Mouse (Mus musculus) mouse embryonic stem cell (cell line): ENCODE results near the gene Sptb.

ENCODE experiments used
- in situ Hi-C, 2 experiments: fragments of 300-500 bp; cut with MboI; formaldehyde crosslinking; loops; 1 replicate in 1 of 2; 3 replicates in 1 of 2; pipeline ENCODE4 v1.14.3; 2019 to 2020; ENCODE audit warnings: low sequenced_read_pairs in 2 of 2, low pct_unique_long_range_greater_than_20kb in 1 of 2, mixed read lengths in 1 of 2; ENCODE audit not compliant: unreplicated experiment in 1 of 2

Gene Sptb

GRCm38 (mm10) chr12:76556187-76556586 is 154.2 kb downstream of the Sptb start:
- in situ Hi-C loops = no loop called here

- in situ Hi-C loops = no loop called here
These were observed 155.4 kb downstream of the Sptb start for GRCm38 (mm10) chr12:76554871-76555386.

GRCm38 (mm10) chr12:76554392-76554791 is 156.0 kb downstream of the Sptb start:
- in situ Hi-C loops = no loop called here

GRCm38 (mm10) chr12:76553917-76554316 is 156.4 kb downstream of the Sptb start:
- in situ Hi-C loops = no loop called here

DNA sequence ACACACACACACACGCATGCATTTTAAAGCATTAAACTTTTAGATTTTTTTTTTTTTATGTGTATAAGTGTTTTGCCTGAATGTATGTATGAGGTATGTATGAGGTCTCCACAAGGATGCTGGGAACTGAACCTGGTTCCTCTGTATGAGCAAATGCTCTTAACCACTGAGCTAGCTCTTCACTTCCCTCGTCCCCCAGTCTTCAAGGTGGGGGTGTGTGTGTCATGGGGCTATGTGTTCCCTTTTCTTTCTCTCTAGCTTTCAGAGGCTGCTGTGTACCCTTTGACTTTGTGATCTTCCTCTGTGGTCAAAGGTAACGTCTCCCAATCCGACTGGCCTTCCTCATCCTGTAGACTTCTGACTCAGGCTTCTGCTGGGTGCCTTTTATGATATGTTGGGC is 157.4 kb downstream of the Sptb start:
- in situ Hi-C loops = no loop called here

GRCm38 (mm10) chr12:76552321-76552720 is 158.0 kb downstream of the Sptb start:
- in situ Hi-C loops = no loop called here

GRCm38 (mm10) chr12:76549203-76549602 is 161.1 kb downstream of the Sptb start:
- in situ Hi-C loops = no loop called here

GRCm38 (mm10) chr12:76548082-76548423 is 162.3 kb downstream of the Sptb start:
- in situ Hi-C loops = no loop called here

GRCm38 (mm10) chr12:76547409-76548081 is 162.8 kb downstream of the Sptb start:
- in situ Hi-C loops = no loop called here

DNA sequence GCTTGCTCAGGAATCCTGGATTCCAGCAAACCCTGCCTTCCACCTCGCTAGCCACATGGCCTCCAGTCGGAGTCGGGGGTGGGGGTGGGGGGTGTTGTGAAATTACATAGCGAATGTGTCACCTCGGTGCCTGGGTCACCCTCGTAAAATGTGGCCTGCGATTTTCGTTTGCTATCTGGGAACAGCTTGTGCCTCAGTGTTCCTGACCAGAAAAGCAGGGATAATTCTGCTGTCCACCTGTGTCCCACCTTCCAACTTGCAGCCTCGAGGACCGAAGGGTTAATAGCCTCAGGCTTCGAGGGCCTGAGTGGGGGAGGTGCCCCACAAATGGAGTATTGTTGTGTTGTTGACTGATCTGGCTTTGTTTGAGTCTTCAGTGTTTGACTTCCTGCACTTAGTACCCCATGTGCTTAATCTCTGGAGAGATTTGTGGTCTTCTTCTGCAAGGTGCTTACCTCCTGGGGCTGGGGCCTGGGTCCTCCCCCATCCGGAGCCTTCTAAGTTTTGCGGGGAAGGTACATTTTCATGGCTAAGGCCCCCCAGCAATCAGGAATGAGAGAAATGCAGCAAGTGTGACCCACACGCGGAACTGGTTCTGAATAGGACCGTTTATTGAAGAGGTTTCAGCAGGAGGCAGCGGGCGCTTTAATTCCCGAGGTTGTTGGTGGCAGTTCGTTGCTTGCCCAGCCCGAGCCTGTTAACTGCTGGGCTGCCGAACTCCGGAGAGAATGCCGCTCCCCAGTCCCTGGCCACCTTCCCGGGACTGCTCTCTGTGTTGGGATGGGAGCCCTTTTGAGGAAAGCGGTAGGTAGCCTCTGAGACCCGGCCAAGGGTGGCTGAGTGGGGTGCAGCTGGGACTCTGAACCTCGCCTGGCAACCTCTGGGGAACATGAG is 163.7 kb downstream of the Sptb start:
- in situ Hi-C loops = no loop called here

DNA sequence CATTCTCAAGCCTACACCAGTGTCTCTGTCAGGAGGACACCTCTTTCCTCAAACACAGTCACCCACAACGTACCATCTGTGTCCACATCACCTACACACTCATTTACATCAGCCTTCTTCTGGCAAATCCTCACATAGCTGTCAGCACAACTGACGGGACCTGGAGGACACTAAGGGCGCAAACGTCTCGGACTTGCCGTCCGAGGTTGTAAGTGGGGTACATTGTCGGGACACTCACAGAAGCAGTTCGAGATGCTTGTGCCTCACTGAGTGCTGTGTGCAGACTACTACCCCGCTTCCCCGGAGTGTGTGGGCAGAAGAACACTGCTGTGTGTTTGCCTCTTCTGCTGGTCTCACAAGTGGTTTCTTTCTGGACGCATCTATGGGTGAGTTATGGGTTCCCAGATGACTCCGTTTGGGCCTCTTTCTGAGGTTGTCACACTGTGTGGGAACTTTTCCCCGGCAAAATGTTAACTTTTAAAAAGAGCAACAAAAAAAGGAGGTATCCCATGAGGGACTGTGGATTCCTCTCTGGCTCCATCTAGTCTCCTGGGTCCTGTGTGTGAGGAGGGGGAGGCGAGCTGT is 164.5 kb downstream of the Sptb start:
- in situ Hi-C loops = no loop called here

DNA sequence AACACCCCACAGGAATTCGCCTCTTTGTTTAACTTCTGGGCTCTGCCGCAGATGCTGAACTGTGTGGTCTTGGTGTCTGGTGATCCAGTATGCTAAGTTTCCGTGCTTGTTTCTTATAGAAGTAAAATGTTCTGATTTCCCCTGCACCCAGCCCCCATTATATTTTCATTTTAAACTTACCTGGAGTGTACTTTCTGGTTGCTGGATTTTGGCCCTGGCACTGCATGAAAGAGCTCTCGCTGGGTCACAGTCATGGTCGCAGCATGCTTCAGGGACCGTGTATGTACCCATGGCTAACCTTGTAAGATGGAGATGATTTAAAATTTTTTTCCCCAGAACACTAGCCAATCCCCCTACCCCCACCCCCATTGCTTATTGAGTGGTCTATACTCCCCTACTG is 168.5 kb downstream of the Sptb start:
- in situ Hi-C loops = no loop called here

DNA sequence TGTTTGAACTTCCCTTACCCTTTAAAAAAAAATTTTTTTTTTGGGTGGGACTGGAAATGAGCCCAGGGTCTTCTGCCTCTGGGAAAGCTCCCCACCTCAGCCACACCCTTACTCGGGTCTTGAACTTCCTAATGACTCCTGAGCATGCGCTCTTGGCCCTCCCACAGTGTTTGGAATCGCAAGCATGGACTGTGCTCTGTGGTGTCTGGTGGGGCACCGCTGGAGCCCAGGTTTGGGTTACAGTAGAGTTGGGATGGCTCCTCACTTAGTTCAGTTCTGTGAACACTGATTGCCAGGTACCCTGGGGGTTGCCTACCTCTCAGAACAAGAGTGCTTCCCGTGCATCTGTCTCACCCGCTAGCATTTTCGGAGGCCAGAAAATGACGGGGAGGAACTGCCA is 168.9 kb downstream of the Sptb start:
- in situ Hi-C loops = no loop called here

- in situ Hi-C loops = no loop called here
These were observed 169.6 kb downstream of the Sptb start for GRCm38 (mm10) chr12:76540701-76541221.

GRCm38 (mm10) chr12:76540169-76540568 is 170.2 kb downstream of the Sptb start:
- in situ Hi-C loops = no loop called here

DNA sequence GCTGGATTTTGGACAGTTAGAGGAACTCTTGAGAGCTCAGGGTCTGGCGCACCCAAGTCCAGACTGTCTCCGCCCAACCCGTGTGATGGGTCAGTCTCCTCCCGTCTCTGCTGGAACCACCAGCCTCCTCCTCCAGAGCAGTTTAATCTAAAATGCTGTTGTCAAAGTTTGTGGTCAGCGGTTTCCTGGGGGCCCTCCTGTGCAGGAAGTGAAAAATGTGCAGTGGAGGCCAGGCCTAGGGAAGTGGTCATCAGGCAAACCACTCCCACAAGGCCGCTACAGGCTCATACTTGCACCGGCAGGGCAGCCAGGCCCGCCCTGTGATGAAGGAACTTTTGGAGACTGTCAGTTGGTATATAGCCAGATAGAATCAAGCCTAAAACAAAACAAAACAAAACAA is 172.9 kb downstream of the Sptb start:
- in situ Hi-C loops = no loop called here

- in situ Hi-C loops = no loop called here
These were observed 173.7 kb downstream of the Sptb start for GRCm38 (mm10) chr12:76536591-76537153.

GRCm38 (mm10) chr12:76535471-76535900 is 174.9 kb downstream of the Sptb start:
- in situ Hi-C loops = no loop called here
